31 mouse cellular contexts compared by ENCODE assay signal in genomic region chr14:86641839-86642238, GRCm38 (mm10).
"Had no signal": no experiment of that assay in that cellular context is flagged by ENCODE, and none has a peak within 500 bp of the region (broad histone marks: within the 10 kb centered on the region; RNA-seq: fewer than 3 reads in every experiment).

No protein-coding gene starts in this region.

- H3K4me1 ChIP-seq: limb, embryonic 12.5 days; limb, embryonic 13.5 days; limb, embryonic 15.5 days; liver, embryonic 12.5 days; liver, embryonic 13.5 days; liver, embryonic 15.5 days; lung, embryonic 15.5 days had no signal

- H3K9ac ChIP-seq: limb, embryonic 12.5 days; limb, embryonic 13.5 days; limb, embryonic 15.5 days; liver, embryonic 12.5 days; liver, embryonic 13.5 days; liver, embryonic 14.5 days; liver, embryonic 15.5 days; liver, postnatal 0 days; lung, embryonic 14.5 days; lung, embryonic 15.5 days; midbrain, embryonic 12.5 days; midbrain, embryonic 13.5 days; midbrain, embryonic 15.5 days; neural tube, embryonic 12.5 days had no signal

- H3K36me3 ChIP-seq: limb, embryonic 10.5 days; limb, embryonic 12.5 days; limb, embryonic 13.5 days; limb, embryonic 15.5 days; liver, embryonic 12.5 days; liver, embryonic 13.5 days; liver, embryonic 15.5 days; lung, embryonic 15.5 days; midbrain, embryonic 12.5 days; midbrain, embryonic 13.5 days; midbrain, embryonic 15.5 days; neural tube, embryonic 12.5 days had no signal

- H3K9me3 ChIP-seq: limb, embryonic 10.5 days; limb, embryonic 12.5 days; limb, embryonic 13.5 days; limb, embryonic 15.5 days; liver, embryonic 12.5 days; liver, embryonic 13.5 days; liver, embryonic 15.5 days; lung, embryonic 15.5 days; midbrain, embryonic 12.5 days; midbrain, embryonic 13.5 days; midbrain, embryonic 15.5 days had no signal

- H3K27me3 ChIP-seq: limb, embryonic 12.5 days; limb, embryonic 13.5 days; limb, embryonic 15.5 days; liver, embryonic 12.5 days; liver, embryonic 13.5 days; liver, embryonic 15.5 days; lung, embryonic 15.5 days; megakaryocyte, embryonic 14.5 days; midbrain, embryonic 15.5 days; neural tube, embryonic 12.5 days had no signal

- ATAC-seq: liver, embryonic 12.5 days; liver, postnatal 0 days; lung, postnatal 0 days; midbrain, embryonic 15.5 days; midbrain, embryonic 16.5 days had no signal

- H3K4me3 ChIP-seq: left cerebral cortex, adult 2 months; limb, embryonic 10.5 days; limb, embryonic 12.5 days; limb, embryonic 13.5 days; limb, embryonic 15.5 days; liver, embryonic 12.5 days; liver, embryonic 13.5 days; liver, embryonic 15.5 days; lung, embryonic 15.5 days; megakaryocyte, embryonic 14.5 days; midbrain, embryonic 12.5 days; midbrain, embryonic 13.5 days; midbrain, embryonic 15.5 days; myocyte; neural tube, embryonic 12.5 days had no signal

- H3K27ac ChIP-seq: left cerebral cortex, adult 2 months; limb, embryonic 10.5 days; limb, embryonic 12.5 days; limb, embryonic 13.5 days; limb, embryonic 15.5 days; liver, embryonic 12.5 days; liver, embryonic 13.5 days; liver, embryonic 14.5 days; liver, embryonic 15.5 days; lung, embryonic 15.5 days; macrophage; midbrain, embryonic 12.5 days; midbrain, embryonic 13.5 days; midbrain, embryonic 15.5 days; neural tube, embryonic 12.5 days had no signal

- H3K4me2 ChIP-seq: limb, embryonic 12.5 days; limb, embryonic 13.5 days; limb, embryonic 15.5 days; liver, embryonic 11.5 days; liver, embryonic 12.5 days; liver, embryonic 13.5 days; liver, embryonic 15.5 days; lung, embryonic 14.5 days; lung, embryonic 15.5 days; midbrain, embryonic 12.5 days; midbrain, embryonic 13.5 days; midbrain, embryonic 15.5 days; neural tube, embryonic 12.5 days had no signal

- DNase-seq: left cerebral cortex, postnatal 4 days; liver; liver, embryonic 13.5 days; liver, postnatal 0 days; lung, adult 18-20 months; lung, adult 2 months; lung, embryonic 14.5 days; lung, postnatal 10 days; lung, postnatal 14 days; lung, postnatal 36 days; lung, postnatal 4 days; midbrain, embryonic 14.5 days had no signal
